Mouse (Mus musculus): ENCODE measurements around the gene Lrp5. TPM values are rescaled to one million over a fixed set of nuclear protein-coding genes. Genes with fewer than 3 reads are reported as not detected.
"Not testable (repeated sequence)": the region's sequence is repeated elsewhere in the genome, so short reads cannot be mapped to it uniquely, and the experiment has no call there.

Gene Lrp5
- polyA plus RNA-seq, 1 experiment from 2014 or later, result 0.98 TPM

- no peaks in the 10 kb centered on the region for H3K36me3 ChIP-seq (ENCODE audit: control insufficient read depth, insufficient read depth, low read length)
- H3K27ac ChIP-seq (ENCODE audit: low read depth, low read length), result no peak overlapping the region
Measured at GRCm38 (mm10) chr19:3668551-3668950, 17.8 kb downstream of the Lrp5 start.

GRCm38 (mm10) chr19:3667979-3668378, 18.4 kb downstream of the Lrp5 start:
- 0 out of 2 replicates have a peak, but pooled peaks cover 5% of the 10 kb centered on the region for H3K4me1 ChIP-seq (ENCODE audit: control insufficient read depth, insufficient read depth, low read length)
- H3K4me2 ChIP-seq (ENCODE audit: low read depth, low read length), result no peak overlapping the region
- H3K36me3 ChIP-seq (ENCODE audit: control insufficient read depth, insufficient read depth, low read length), result no peaks in the 10 kb centered on the region
- H3K9me3 ChIP-seq (ENCODE audit: control insufficient read depth, low read length), result no peaks in the 10 kb centered on the region
- H3K27ac ChIP-seq (ENCODE audit: low read depth, low read length), result no peak overlapping the region
- no peak for ATAC-seq (ENCODE audit: low read depth)
- no peaks in the 10 kb centered on the region for H3K27me3 ChIP-seq (ENCODE audit: control insufficient read depth, insufficient read depth, low read length)
- 77% methylated on average over 11 of the region's 11 CpGs for WGBS
- H3K9ac ChIP-seq (replicated peaks; ENCODE audit: low read depth, low read length), result no peak overlapping the region
- no peak overlapping the region for H3K4me3 ChIP-seq (ENCODE audit: low read depth, low read length)

More at GRCm38 (mm10) chr19:3668551-3668950, 17.8 kb downstream of the Lrp5 start:
- H3K9me3 ChIP-seq (ENCODE audit: control insufficient read depth, low read length), result no peaks in the 10 kb centered on the region
- ATAC-seq (ENCODE audit: low read depth), result no peak
- H3K27me3 ChIP-seq (ENCODE audit: control insufficient read depth, insufficient read depth, low read length), result no peaks in the 10 kb centered on the region
- no peak overlapping the region for H3K4me3 ChIP-seq (ENCODE audit: low read depth, low read length)
- H3K9ac ChIP-seq (replicated peaks; ENCODE audit: low read depth, low read length), result no peak overlapping the region
- 0 out of 2 replicates have a peak, but pooled peaks cover 5% of the 10 kb centered on the region for H3K4me1 ChIP-seq (ENCODE audit: control insufficient read depth, insufficient read depth, low read length)
- 84% methylated on average over 10 of the region's 10 CpGs for WGBS
- H3K4me2 ChIP-seq (ENCODE audit: low read depth, low read length), result no peak overlapping the region

GRCm38 (mm10) chr19:3667155-3667895, 19.0 kb downstream of the Lrp5 start:
- Histone ChIP-seq H3K9me3 (ENCODE audit: control insufficient read depth, low read length) (no peaks in the 10 kb centered on the region), H3K27me3 (ENCODE audit: control insufficient read depth, insufficient read depth, low read length) (no peaks in the 10 kb centered on the region), H3K4me1 (ENCODE audit: control insufficient read depth, insufficient read depth, low read length) (0 out of 2 replicates have a peak, but pooled peaks cover 5% of the 10 kb centered on the region), H3K4me3 (ENCODE audit: low read depth, low read length) (no peak overlapping the region), H3K36me3 (ENCODE audit: control insufficient read depth, insufficient read depth, low read length) (no peaks in the 10 kb centered on the region), H3K4me2 (ENCODE audit: low read depth, low read length) (no peak overlapping the region), H3K27ac (ENCODE audit: low read depth, low read length) (no peak overlapping the region), H3K9ac (replicated peaks; ENCODE audit: low read depth, low read length) (no peak overlapping the region)
- no peak for ATAC-seq (ENCODE audit: low read depth)
- 78% methylated on average over 6 of the region's 6 CpGs for WGBS

GRCm38 (mm10) chr19:3666632-3667031, 19.7 kb downstream of the Lrp5 start:
- H3K36me3 ChIP-seq (ENCODE audit: control insufficient read depth, insufficient read depth, low read length), result no peaks in the 10 kb centered on the region
- WGBS, result 92% methylated on average over 2 of the region's 2 CpGs
- 0 out of 2 replicates have a peak, but pooled peaks cover 5% of the 10 kb centered on the region for H3K4me1 ChIP-seq (ENCODE audit: control insufficient read depth, insufficient read depth, low read length)
- H3K27ac ChIP-seq (ENCODE audit: low read depth, low read length), result no peak overlapping the region
- ATAC-seq (ENCODE audit: low read depth), result no peak
- H3K9ac ChIP-seq (replicated peaks; ENCODE audit: low read depth, low read length), result no peak overlapping the region
- H3K4me3 ChIP-seq (ENCODE audit: low read depth, low read length), result no peak overlapping the region
- no peak overlapping the region for H3K4me2 ChIP-seq (ENCODE audit: low read depth, low read length)
- H3K27me3 ChIP-seq (ENCODE audit: control insufficient read depth, insufficient read depth, low read length), result no peaks in the 10 kb centered on the region
- no peaks in the 10 kb centered on the region for H3K9me3 ChIP-seq (ENCODE audit: control insufficient read depth, low read length)

- Histone ChIP-seq H3K27me3 (ENCODE audit: control insufficient read depth, insufficient read depth, low read length) (no peaks in the 10 kb centered on the region), H3K4me3 (ENCODE audit: low read depth, low read length) (no peak overlapping the region), H3K27ac (ENCODE audit: low read depth, low read length) (no peak overlapping the region), H3K36me3 (ENCODE audit: control insufficient read depth, insufficient read depth, low read length) (no peaks in the 10 kb centered on the region), H3K9ac (replicated peaks; ENCODE audit: low read depth, low read length) (no peak overlapping the region), H3K4me1 (ENCODE audit: control insufficient read depth, insufficient read depth, low read length) (0 out of 2 replicates have a peak, but pooled peaks cover 5% of the 10 kb centered on the region), H3K4me2 (ENCODE audit: low read depth, low read length) (no peak overlapping the region), H3K9me3 (ENCODE audit: control insufficient read depth, low read length) (no peaks in the 10 kb centered on the region)
- ATAC-seq (ENCODE audit: low read depth), result no peak
- 69% methylated on average over 5 of the region's 5 CpGs for WGBS
Measured at GRCm38 (mm10) chr19:3665510-3665909, 20.9 kb downstream of the Lrp5 start.

- H3K4me1 ChIP-seq (ENCODE audit: control insufficient read depth, insufficient read depth, low read length), result no peaks in the 10 kb centered on the region
- H3K9me3 ChIP-seq (ENCODE audit: control insufficient read depth, low read length), result no peaks in the 10 kb centered on the region
- H3K9ac ChIP-seq (replicated peaks; ENCODE audit: low read depth, low read length), result no peak overlapping the region
- no peak overlapping the region for H3K4me3 ChIP-seq (ENCODE audit: low read depth, low read length)
- no peak overlapping the region for H3K4me2 ChIP-seq (ENCODE audit: low read depth, low read length)
- H3K27ac ChIP-seq (ENCODE audit: low read depth, low read length), result no peak overlapping the region
- 96% methylated on average over 4 of the region's 4 CpGs for WGBS
- no peaks in the 10 kb centered on the region for H3K27me3 ChIP-seq (ENCODE audit: control insufficient read depth, insufficient read depth, low read length)
- ATAC-seq (ENCODE audit: low read depth), result no peak
- H3K36me3 ChIP-seq (ENCODE audit: control insufficient read depth, insufficient read depth, low read length), result no peaks in the 10 kb centered on the region
Measured at GRCm38 (mm10) chr19:3657947-3658346, 28.4 kb downstream of the Lrp5 start.

GRCm38 (mm10) chr19:3657065-3657464, 29.3 kb downstream of the Lrp5 start:
- not testable (repeated sequence) for H3K4me3 ChIP-seq (ENCODE audit: low read depth, low read length); H3K27ac ChIP-seq (ENCODE audit: low read depth, low read length); H3K27me3 ChIP-seq (ENCODE audit: control insufficient read depth, insufficient read depth, low read length); ATAC-seq (ENCODE audit: low read depth); H3K9me3 ChIP-seq (ENCODE audit: control insufficient read depth, low read length); H3K36me3 ChIP-seq (ENCODE audit: control insufficient read depth, insufficient read depth, low read length); H3K4me1 ChIP-seq (ENCODE audit: control insufficient read depth, insufficient read depth, low read length); H3K9ac ChIP-seq (replicated peaks; ENCODE audit: low read depth, low read length); H3K4me2 ChIP-seq (ENCODE audit: low read depth, low read length)
- 100% methylated on average over 4 of the region's 4 CpGs for WGBS

- Histone ChIP-seq H3K4me3 (ENCODE audit: low read depth, low read length) (no peak overlapping the region), H3K9ac (replicated peaks; ENCODE audit: low read depth, low read length) (no peak overlapping the region), H3K36me3 (ENCODE audit: control insufficient read depth, insufficient read depth, low read length) (no peaks in the 10 kb centered on the region), H3K9me3 (ENCODE audit: control insufficient read depth, low read length) (no peaks in the 10 kb centered on the region), H3K27ac (ENCODE audit: low read depth, low read length) (no peak overlapping the region), H3K4me1 (ENCODE audit: control insufficient read depth, insufficient read depth, low read length) (no peaks in the 10 kb centered on the region), H3K27me3 (ENCODE audit: control insufficient read depth, insufficient read depth, low read length) (no peaks in the 10 kb centered on the region), H3K4me2 (ENCODE audit: low read depth, low read length) (no peak overlapping the region)
- 94% methylated on average over 1 of the region's 1 CpGs for WGBS
- ATAC-seq (ENCODE audit: low read depth), result no peak
Measured at GRCm38 (mm10) chr19:3656144-3656543, 30.2 kb downstream of the Lrp5 start.

- Histone ChIP-seq H3K4me1 (ENCODE audit: control insufficient read depth, insufficient read depth, low read length) (no peaks in the 10 kb centered on the region), H3K27ac (ENCODE audit: low read depth, low read length) (no peak overlapping the region), H3K9me3 (ENCODE audit: control insufficient read depth, low read length) (no peaks in the 10 kb centered on the region), H3K27me3 (ENCODE audit: control insufficient read depth, insufficient read depth, low read length) (no peaks in the 10 kb centered on the region), H3K4me2 (ENCODE audit: low read depth, low read length) (no peak overlapping the region), H3K4me3 (ENCODE audit: low read depth, low read length) (no peak overlapping the region), H3K36me3 (ENCODE audit: control insufficient read depth, insufficient read depth, low read length) (no peaks in the 10 kb centered on the region), H3K9ac (replicated peaks; ENCODE audit: low read depth, low read length) (no peak overlapping the region)
- WGBS, result 80% methylated on average over 4 of the region's 4 CpGs
- no peak for ATAC-seq (ENCODE audit: low read depth)
Measured at GRCm38 (mm10) chr19:3654940-3655339, 31.4 kb downstream of the Lrp5 start.

Data from neural tube, embryonic 14.5 days (tissue).